Mouse (Mus musculus): Measurements from ENCODE around the gene Smarcc1.

GRCm38 (mm10) chr9:110229112-110229511 lies 111.6 kb downstream of the Smarcc1 start:
- TF ChIP-seq CTCF (IDR thresholded peaks at IDR 0.05; ENCODE audit: insufficient read depth, low read depth, low read length), result no peak
- no peak for TF ChIP-seq POLR2A (IDR thresholded peaks at IDR 0.05; ENCODE audit: insufficient read depth, low read depth, low read length)

Data from olfactory bulb, adult 2 months (tissue).